Mouse (Mus musculus): ENCODE results near the gene Slc41a2. TPM values are rescaled to one million over a fixed set of nuclear protein-coding genes. Genes with fewer than 3 reads are reported as not detected.
A peak's percentile ranks its signal among the peaks of the same experiment; 100 is the strongest.
"Not testable (repeated sequence)": the region's sequence is repeated elsewhere in the genome, so short reads cannot be mapped to it uniquely, and the experiment has no call there.

The Slc41a2 gene
- polyA plus RNA-seq, 1 experiment = 8.5 TPM

- H3K27ac ChIP-seq (ENCODE audit: control insufficient read depth, insufficient read depth, low read depth, low read length) = peak overlapping the region; percentile 6
- no peak overlapping the region for H3K4me3 ChIP-seq (ENCODE audit: control insufficient read depth, low read depth, low read length)
- H3K4me1 ChIP-seq (ENCODE audit: control insufficient read depth, insufficient read depth, low read length) = peaks cover 6% of the 10 kb centered on the region; the same call in 1 of the 2 replicates
- TF ChIP-seq CTCF (IDR thresholded peaks at IDR 0.05; ENCODE audit: control insufficient read depth, insufficient read depth, insufficient replicate concordance, low read depth, low read length) (no peak), POLR2A (IDR thresholded peaks at IDR 0.05; ENCODE audit: control insufficient read depth, low read depth, low read length) (no peak)
- H3K27me3 ChIP-seq (ENCODE audit: control insufficient read depth, insufficient read depth, low read length) = no peaks in the 10 kb centered on the region
- peaks cover 1% of the 10 kb centered on the region; the same call in 1 of the 2 replicates for H3K36me3 ChIP-seq (ENCODE audit: control insufficient read depth, insufficient read depth, low read length)
Measured at GRCm38 (mm10) chr10:83361643-83362382, 24.1 kb upstream of the Slc41a2 start.

DNA sequence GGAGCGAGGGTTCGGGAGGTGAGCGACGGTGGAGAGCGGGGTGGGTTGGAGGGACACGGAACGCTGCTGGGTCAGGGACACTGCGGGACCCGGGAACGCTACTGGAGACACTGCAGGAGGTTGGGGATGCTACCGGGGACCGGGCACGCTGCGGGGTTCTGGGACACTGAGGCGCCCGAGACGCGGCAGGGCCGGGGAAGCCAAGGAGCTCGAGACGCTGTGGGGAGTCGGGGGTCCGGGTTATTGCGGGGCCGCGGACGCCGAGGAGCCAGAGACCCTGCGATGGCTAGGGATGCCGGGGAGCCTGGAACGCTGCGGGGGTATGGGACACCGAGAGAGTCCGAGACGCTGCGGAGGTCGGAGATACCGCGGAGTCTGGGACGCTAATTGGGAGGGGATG lies 22.7 kb upstream of the Slc41a2 start:
- H3K27ac ChIP-seq (ENCODE audit: control insufficient read depth, insufficient read depth, low read depth, low read length) = peak overlapping the region; percentile 64
- H3K27me3 ChIP-seq (ENCODE audit: control insufficient read depth, insufficient read depth, low read length) = no peaks in the 10 kb centered on the region
- H3K4me3 ChIP-seq (ENCODE audit: control insufficient read depth, low read depth, low read length) = peak overlapping the region; percentile 87
- peaks cover 6% of the 10 kb centered on the region; the same call in 1 of the 2 replicates for H3K4me1 ChIP-seq (ENCODE audit: control insufficient read depth, insufficient read depth, low read length)
- TF ChIP-seq POLR2A (IDR thresholded peaks at IDR 0.05; ENCODE audit: control insufficient read depth, low read depth, low read length) = no peak
- TF ChIP-seq CTCF (IDR thresholded peaks at IDR 0.05; ENCODE audit: control insufficient read depth, insufficient read depth, insufficient replicate concordance, low read depth, low read length) = no peak
- H3K36me3 ChIP-seq (ENCODE audit: control insufficient read depth, insufficient read depth, low read length) = peaks cover 1% of the 10 kb centered on the region; the same call in 1 of the 2 replicates

GRCm38 (mm10) chr10:83359956-83360355 lies 22.3 kb upstream of the Slc41a2 start, which contains the start of gene D10Wsu102e:
Gene D10Wsu102e (plus strand): TSS chr10:83360221.
- Histone ChIP-seq H3K27ac (ENCODE audit: control insufficient read depth, insufficient read depth, low read depth, low read length) (peak within 1 kb of the TSS; percentile 77), H3K4me3 (ENCODE audit: control insufficient read depth, low read depth, low read length) (peak within 1 kb of the TSS; percentile 87), H3K4me1 (ENCODE audit: control insufficient read depth, insufficient read depth, low read length) (peaks cover 6% of the 10 kb centered on the region; the same call in 1 of the 2 replicates), H3K36me3 (ENCODE audit: control insufficient read depth, insufficient read depth, low read length) (peaks cover 1% of the 10 kb centered on the region; the same call in 1 of the 2 replicates), H3K27me3 (ENCODE audit: control insufficient read depth, insufficient read depth, low read length) (no peaks in the 10 kb centered on the region)
- TF ChIP-seq POLR2A (IDR thresholded peaks at IDR 0.05; ENCODE audit: control insufficient read depth, low read depth, low read length) (peak; percentile 84), CTCF (IDR thresholded peaks at IDR 0.05; ENCODE audit: control insufficient read depth, insufficient read depth, insufficient replicate concordance, low read depth, low read length) (no peak)

- Histone ChIP-seq H3K27ac (ENCODE audit: control insufficient read depth, insufficient read depth, low read depth, low read length) (peak overlapping the region; percentile 77), H3K4me1 (ENCODE audit: control insufficient read depth, insufficient read depth, low read length) (peaks cover 6% of the 10 kb centered on the region; the same call in 1 of the 2 replicates), H3K27me3 (ENCODE audit: control insufficient read depth, insufficient read depth, low read length) (no peaks in the 10 kb centered on the region), H3K36me3 (ENCODE audit: control insufficient read depth, insufficient read depth, low read length) (peaks cover 1% of the 10 kb centered on the region; the same call in 1 of the 2 replicates), H3K4me3 (ENCODE audit: control insufficient read depth, low read depth, low read length) (peak overlapping the region; percentile 87)
- TF ChIP-seq POLR2A (IDR thresholded peaks at IDR 0.05; ENCODE audit: control insufficient read depth, low read depth, low read length) (no peak), CTCF (IDR thresholded peaks at IDR 0.05; ENCODE audit: control insufficient read depth, insufficient read depth, insufficient replicate concordance, low read depth, low read length) (no peak)
Measured at GRCm38 (mm10) chr10:83359451-83359850, 21.8 kb upstream of the Slc41a2 start.

DNA sequence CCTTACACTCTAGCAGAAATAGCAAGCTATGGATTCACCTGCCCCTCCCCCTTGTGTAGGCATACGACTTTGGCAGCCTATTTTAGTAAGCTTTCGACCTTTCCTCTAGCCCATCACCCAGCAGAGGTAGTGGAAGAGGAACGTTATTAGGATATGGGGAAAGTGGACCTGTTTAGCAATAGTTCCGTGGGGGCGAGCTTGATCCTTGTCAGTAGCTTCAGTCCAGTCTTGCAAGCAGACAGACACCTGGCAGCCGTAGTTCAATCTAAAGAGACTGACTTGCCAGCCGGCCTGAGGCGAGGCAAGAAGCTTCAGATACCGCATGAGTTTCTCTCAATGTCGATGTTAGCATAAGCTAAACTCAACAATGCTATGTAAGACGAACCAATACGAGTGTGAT lies 18.7 kb upstream of the Slc41a2 start:
- no peaks in the 10 kb centered on the region for H3K27me3 ChIP-seq (ENCODE audit: control insufficient read depth, insufficient read depth, low read length)
- no peak overlapping the region for H3K27ac ChIP-seq (ENCODE audit: control insufficient read depth, insufficient read depth, low read depth, low read length)
- H3K36me3 ChIP-seq (ENCODE audit: control insufficient read depth, insufficient read depth, low read length) = no peaks in the 10 kb centered on the region
- H3K4me3 ChIP-seq (ENCODE audit: control insufficient read depth, low read depth, low read length) = no peak overlapping the region
- peaks cover 6% of the 10 kb centered on the region; the same call in 1 of the 2 replicates for H3K4me1 ChIP-seq (ENCODE audit: control insufficient read depth, insufficient read depth, low read length)
- no peak for TF ChIP-seq CTCF (IDR thresholded peaks at IDR 0.05; ENCODE audit: control insufficient read depth, insufficient read depth, insufficient replicate concordance, low read depth, low read length)
- no peak for TF ChIP-seq POLR2A (IDR thresholded peaks at IDR 0.05; ENCODE audit: control insufficient read depth, low read depth, low read length)

GRCm38 (mm10) chr10:83354333-83354719 lies 16.6 kb upstream of the Slc41a2 start:
- H3K27ac ChIP-seq (ENCODE audit: control insufficient read depth, insufficient read depth, low read depth, low read length) = peak overlapping the region; percentile 36; the same call in 1 of the 2 replicates
- H3K4me3 ChIP-seq (ENCODE audit: control insufficient read depth, low read depth, low read length) = no peak overlapping the region
- H3K4me1 ChIP-seq (ENCODE audit: control insufficient read depth, insufficient read depth, low read length) = no peaks in the 10 kb centered on the region; the same call in 1 of the 2 replicates

DNA sequence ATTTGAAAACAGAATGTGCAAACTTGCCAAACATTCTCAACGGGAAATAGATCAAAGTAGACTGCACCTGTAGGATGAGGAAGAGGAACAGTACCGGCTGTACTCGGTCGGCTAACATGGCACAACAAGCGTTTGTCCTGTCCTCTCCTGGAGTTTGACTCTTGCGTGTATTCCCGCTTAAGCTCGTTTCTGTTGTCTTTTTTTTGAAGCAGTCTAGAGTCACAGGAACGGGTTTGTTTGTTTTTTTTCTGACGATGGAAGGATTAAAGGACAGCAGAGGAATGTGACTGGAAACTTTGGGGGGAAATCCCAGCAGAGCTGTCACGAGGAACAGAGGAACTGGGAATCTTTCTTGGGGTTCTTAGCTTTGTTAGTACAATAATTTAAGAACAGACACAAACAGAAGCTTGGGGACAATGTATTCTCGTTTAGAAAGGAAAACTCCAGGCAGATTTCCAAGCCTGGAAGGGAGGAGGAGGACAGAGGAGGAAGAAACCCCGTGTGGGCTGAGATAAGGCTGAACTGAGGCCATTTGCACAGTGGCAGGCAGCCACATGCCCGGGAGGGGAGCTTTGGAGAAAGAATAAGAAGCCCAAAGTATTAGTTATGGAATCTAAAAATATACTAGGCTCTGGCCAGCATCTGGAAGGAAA lies 16.1 kb upstream of the Slc41a2 start:
- peak overlapping the region; percentile 62 for H3K27ac ChIP-seq (ENCODE audit: control insufficient read depth, insufficient read depth, low read depth, low read length)
- no peaks in the 10 kb centered on the region for H3K36me3 ChIP-seq (ENCODE audit: control insufficient read depth, insufficient read depth, low read length)
- no peak for TF ChIP-seq CTCF (IDR thresholded peaks at IDR 0.05; ENCODE audit: control insufficient read depth, insufficient read depth, insufficient replicate concordance, low read depth, low read length)
- no peak for TF ChIP-seq POLR2A (IDR thresholded peaks at IDR 0.05; ENCODE audit: control insufficient read depth, low read depth, low read length)
- H3K4me1 ChIP-seq (ENCODE audit: control insufficient read depth, insufficient read depth, low read length) = no peaks in the 10 kb centered on the region
- no peak overlapping the region for H3K4me3 ChIP-seq (ENCODE audit: control insufficient read depth, low read depth, low read length)
- no peaks in the 10 kb centered on the region for H3K27me3 ChIP-seq (ENCODE audit: control insufficient read depth, insufficient read depth, low read length)

More at GRCm38 (mm10) chr10:83354333-83354719, 16.6 kb upstream of the Slc41a2 start:
- TF ChIP-seq POLR2A (IDR thresholded peaks at IDR 0.05; ENCODE audit: control insufficient read depth, low read depth, low read length) (no peak), CTCF (IDR thresholded peaks at IDR 0.05; ENCODE audit: control insufficient read depth, insufficient read depth, insufficient replicate concordance, low read depth, low read length) (no peak)
- no peaks in the 10 kb centered on the region for H3K27me3 ChIP-seq (ENCODE audit: control insufficient read depth, insufficient read depth, low read length)
- no peaks in the 10 kb centered on the region for H3K36me3 ChIP-seq (ENCODE audit: control insufficient read depth, insufficient read depth, low read length)

DNA sequence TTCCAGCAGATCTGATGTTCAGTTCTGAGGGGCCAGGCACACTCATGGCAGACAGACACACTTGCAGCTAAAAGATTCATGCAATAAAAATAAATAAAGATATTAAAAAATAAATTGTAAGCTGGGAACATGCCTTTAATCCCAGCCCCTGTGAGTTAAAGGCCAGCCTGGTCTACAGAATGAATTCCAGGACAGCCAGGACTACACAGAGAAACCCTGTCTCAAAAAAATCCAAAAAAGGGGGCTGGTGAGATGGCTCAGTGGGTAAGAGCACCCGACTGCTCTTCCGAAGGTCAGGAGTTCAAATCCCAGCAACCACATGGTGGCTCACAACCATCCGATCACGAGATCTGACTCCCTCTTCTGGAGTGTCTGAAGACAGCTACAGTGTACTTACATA lies 14.1 kb upstream of the Slc41a2 start:
- not testable (repeated sequence) for H3K4me1 ChIP-seq (ENCODE audit: control insufficient read depth, insufficient read depth, low read length); H3K4me3 ChIP-seq (ENCODE audit: control insufficient read depth, low read depth, low read length); H3K27ac ChIP-seq (ENCODE audit: control insufficient read depth, insufficient read depth, low read depth, low read length); H3K36me3 ChIP-seq (ENCODE audit: control insufficient read depth, insufficient read depth, low read length); H3K27me3 ChIP-seq (ENCODE audit: control insufficient read depth, insufficient read depth, low read length)
